Mouse (Mus musculus) neural tube, embryonic 10.5 days (tissue): Measurements from ENCODE around the gene Vmn2r82.
"Not testable (repeated sequence)": the region's sequence is repeated elsewhere in the genome, so short reads cannot be mapped to it uniquely, and the experiment has no call there.

Source experiments
- DNase-seq: peaks from one replicate; pipeline ENCODE4 v3.0.0-alpha.2; 2017; ENCODE audit warnings: low spot score; ENCODE audit errors: extremely low spot score

Gene Vmn2r82

GRCm38 (mm10) chr10:79356220-79356619 lies at the start of gene Vmn2r82:
Vmn2r82 (plus strand) TSS chr10:79356520.
- not testable (repeated sequence) for DNase-seq

DNA sequence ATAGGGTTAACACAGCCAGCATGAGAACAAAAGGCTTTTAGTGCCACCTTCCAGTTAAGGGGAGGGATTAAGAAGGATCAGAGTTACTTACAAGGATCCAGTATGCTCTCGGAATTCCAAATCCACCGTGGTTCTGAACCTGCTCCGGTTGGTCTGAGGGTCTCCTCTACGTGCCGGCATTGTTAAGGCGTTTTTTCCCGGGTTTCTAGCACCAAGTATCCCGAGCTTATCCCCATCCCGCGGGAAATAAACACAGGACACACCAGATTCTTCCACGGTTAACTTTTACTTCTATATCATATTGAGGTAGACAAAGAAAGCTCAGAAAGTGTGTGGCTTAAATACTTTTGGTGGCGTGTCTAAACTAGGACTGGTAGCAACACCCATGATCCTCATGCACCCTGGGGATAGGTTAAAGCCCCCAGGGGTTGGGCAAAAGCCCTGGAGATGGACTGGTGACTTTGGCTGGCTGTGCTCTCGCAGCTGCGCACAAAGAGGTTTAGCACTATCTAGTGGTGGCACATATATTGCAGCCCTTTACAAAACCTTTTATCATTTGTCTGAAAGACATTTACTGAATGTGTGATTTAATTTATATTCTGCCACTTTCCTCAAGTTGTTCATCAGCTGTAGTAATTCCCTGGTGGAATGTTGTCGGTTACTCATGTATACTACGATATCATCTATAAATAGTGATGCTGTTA lies 34.1 kb upstream of the Vmn2r82 start:
- DNase-seq, result peak; percentile 43

DNA sequence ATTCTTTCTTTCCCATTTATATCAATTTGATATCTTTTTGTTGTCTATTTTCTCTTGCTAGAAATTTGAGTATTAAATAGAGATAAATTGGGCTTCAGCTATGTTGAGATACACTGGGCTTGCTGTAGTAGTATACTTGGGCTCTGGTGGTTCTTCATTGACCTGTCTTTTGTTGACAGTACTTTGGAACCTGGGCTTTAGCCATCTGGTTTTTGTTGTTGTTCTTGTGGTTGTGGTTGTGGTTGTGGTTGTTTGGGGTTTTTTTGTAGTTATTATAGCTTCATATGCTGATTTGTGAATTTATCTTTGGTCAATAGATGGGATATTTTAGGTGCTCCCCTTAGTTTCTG lies 33.6 kb upstream of the Vmn2r82 start:
- DNase-seq, result no peak

DNA sequence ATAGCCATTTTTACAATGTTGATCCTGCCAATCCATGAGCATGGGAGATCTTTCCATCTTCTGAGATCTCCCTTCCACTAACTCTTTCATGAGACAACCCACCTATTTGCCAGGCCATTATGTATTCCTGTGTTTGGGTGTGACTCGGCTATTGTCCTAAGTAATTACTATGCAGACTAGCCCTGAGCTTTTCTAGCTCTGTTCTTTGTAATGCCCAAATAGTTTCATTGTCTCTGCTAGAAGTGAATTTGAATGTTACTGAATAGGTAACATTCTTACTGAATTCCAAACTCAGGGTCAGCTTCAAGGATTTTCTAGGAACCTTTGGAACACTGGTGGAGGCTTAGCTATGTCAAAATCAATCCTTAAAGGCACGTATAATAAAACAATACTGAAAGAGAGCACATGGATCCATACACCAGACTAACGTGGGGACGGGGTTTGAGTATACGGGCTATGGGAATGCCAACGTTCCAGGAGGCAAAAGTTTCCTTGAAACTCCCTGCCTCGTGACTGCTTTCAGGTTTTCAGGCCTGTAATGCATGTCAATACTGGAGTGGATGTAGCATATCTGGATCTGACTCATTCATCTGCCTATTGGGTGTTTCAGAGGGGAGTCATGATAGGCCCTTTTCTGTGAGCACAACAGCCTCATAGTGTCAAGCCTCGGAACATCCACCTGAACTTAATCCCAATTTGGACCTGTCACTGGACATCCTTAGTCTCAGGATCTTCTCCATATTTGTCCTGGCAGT lies 43.8 kb downstream of the Vmn2r82 start:
- not testable (repeated sequence) for DNase-seq

- DNase-seq, result no peak
These were observed 60.9 kb downstream of the Vmn2r82 start for GRCm38 (mm10) chr10:79417142-79417771.

DNA sequence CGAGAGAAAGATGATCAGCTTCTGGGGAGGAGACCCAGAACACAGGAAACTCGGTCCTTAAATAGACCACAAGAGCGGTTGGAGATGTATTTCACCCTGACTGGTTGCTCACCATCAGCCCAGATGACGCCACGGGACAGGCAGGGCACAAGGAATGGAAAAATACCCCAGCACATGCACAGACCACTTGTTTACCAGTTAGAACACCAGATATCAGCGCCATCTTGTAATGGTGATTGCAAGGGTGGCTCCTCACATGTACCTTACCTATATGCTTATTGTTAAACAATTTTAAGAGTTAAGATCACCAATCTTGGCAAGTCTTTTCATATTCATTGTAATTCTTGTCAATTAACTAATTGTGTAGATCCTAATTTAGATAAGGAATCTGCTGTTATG lies 61.5 kb downstream of the Vmn2r82 start:
- not testable (repeated sequence) for DNase-seq

DNA sequence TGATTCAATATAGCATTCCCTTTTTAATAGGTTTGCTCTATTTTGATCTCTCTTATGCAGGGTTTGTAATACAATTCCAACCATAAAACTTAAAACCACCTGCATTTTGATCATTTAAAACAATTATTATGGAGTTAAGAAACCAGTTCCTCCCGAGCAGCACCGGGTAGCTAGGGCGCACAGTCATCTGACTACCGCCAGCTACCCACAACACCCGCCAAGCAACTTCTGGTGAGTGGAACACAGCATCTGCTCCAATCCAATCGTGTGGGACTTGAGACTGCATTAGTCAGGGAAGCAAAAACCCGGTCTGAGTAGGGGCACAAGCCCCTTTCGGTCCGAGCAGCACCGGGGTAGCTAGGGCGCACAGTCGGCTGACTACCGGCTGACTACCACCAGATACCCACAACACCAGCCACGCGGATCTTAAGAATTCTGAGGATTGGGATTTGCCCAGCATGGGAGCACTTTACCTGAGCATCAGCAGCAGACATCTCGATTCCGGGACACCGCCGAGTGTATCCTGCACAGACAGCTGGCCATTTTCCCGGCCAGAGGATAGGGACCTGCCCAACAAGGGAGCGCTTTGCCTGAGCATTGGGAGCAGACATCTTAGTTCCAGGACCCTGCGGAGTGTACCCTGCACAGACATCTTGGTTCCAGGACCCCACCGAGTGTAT lies 79.0 kb downstream of the Vmn2r82 start:
- DNase-seq, result not testable (repeated sequence)
